Mouse (Mus musculus) kidney, adult 2 months (tissue): ENCODE measurements at regions not wholly inside any gene's neighbourhood (a gene's known extent, or its start where the extent isn't known, plus 50 kb on each side); places are given as distances from the start of the nearest gene placed in this dataset.
A peak's percentile ranks its signal among the peaks of the same experiment; 100 is the strongest.

Experiments
- DNase-seq: peaks from one replicate; pipeline ENCODE4 v3.0.0; 2021
- H3K27ac ChIP-seq: fragments of 200-500 bp; 2 replicates; pipeline ENCODE4 v1.5.1; 2012; ENCODE audit warnings: low read depth, low read length, control low read depth, inconsistent platforms; ENCODE audit not compliant: insufficient read depth
- H3K27me3 ChIP-seq: fragments of 200-500 bp; replicated peaks from 2 replicates; pipeline ENCODE4 v1.6.1; 2012; ENCODE audit warnings: mild to moderate bottlenecking, moderate library complexity, low read length, inconsistent platforms; ENCODE audit not compliant: control insufficient read depth, insufficient read depth
- H3K36me3 ChIP-seq: fragments of 200-500 bp; 2 replicates; pipeline ENCODE4 v1.6.1; 2012; ENCODE audit warnings: mild to moderate bottlenecking, moderate library complexity, low read length, inconsistent platforms; ENCODE audit not compliant: control insufficient read depth, insufficient read depth
- H3K4me1 ChIP-seq: fragments of 200-500 bp; 2 replicates; pipeline ENCODE4 v1.6.1; 2011; ENCODE audit warnings: low read length; ENCODE audit not compliant: control insufficient read depth, insufficient read depth
- H3K4me3 ChIP-seq: fragments of 200-500 bp; 2 replicates; pipeline ENCODE4 v1.5.1; 2011; ENCODE audit warnings: mild to moderate bottlenecking, low read depth, low read length, control low read depth; ENCODE audit not compliant: insufficient read depth
- CTCF ChIP-seq: fragments of 200-500 bp; conservative IDR thresholded peaks from 2 replicates; pipeline ENCODE4 v1.5.1; 2011; ENCODE audit warnings: low read depth, mild to moderate bottlenecking, control low read depth, low read length, moderate library complexity, mixed read lengths; ENCODE audit not compliant: insufficient read depth, insufficient read length
- POLR2A ChIP-seq: fragments of 200-500 bp; IDR thresholded peaks from one replicate; pipeline ENCODE4 v1.6.1; 2011; ENCODE audit warnings: low read depth, low read length, control low read depth
- WGBS: fragments of 180-500 bp; shearing (Covaris S2); methylation state at CpG from one replicate; pipeline ENCODE4 v1.1.7; 2018; 5-methylcytosine and 5-hydroxymethylcytosine counted together

DNA sequence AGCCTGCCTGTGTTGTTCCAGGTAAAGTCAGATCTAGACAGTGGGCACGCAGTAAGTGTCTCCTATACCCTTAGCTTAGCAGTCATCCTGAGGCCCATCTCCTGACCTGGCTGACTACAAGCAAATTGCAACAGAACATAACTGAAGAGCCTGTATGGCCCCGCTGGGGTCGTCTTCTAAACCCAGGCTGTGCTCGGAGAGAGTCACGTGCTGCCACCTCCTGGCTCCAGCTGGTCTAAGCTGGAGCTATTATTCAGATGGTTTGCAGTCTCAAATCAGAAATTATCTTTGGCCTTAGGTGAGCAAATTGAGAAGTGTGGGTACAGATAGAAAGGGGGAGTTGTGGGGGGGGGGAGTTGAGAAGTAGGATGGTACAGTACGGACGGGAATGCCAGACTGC, 115.5 kb upstream of the Ypel5 start:
- peak; percentile 14 for DNase-seq
- H3K27me3 ChIP-seq: no peaks in the 10 kb centered on the region
- WGBS: 41% methylated on average over 7 of the region's 7 CpGs
- no peaks in the 10 kb centered on the region for H3K4me1 ChIP-seq
- no peak overlapping the region for H3K27ac ChIP-seq
- peak; percentile 38 for TF ChIP-seq CTCF
- TF ChIP-seq POLR2A: no peak
- H3K4me3 ChIP-seq: no peak overlapping the region
- no peaks in the 10 kb centered on the region for H3K36me3 ChIP-seq

DNA sequence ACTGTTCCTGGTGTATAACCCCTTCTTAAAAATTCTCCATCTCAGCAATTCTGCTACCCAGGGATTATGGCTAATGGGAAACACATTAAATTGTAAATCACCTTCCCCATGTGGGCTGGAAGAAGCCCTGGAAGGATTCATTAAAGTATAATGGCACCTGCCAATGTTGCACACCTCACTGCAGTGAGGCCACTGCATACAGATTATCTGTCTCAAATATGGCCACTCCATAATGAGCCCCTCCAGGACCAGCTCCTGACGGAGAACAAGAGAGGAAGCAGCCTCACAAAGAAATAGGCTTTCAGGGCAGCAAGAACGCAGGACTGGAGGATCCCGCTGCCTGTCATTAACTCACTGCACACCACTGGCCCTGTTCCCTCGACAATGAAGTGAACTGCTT, 115.2 kb upstream of the Alk start:
- Histone ChIP-seq H3K4me3 (no peak overlapping the region), H3K4me1 (no peaks in the 10 kb centered on the region), H3K27ac (no peak overlapping the region), H3K27me3 (no peaks in the 10 kb centered on the region), H3K36me3 (no peaks in the 10 kb centered on the region)
- DNase-seq: no peak
- WGBS: 69% methylated on average over 4 of the region's 4 CpGs
- TF ChIP-seq POLR2A: no peak
- no peak for TF ChIP-seq CTCF

DNA sequence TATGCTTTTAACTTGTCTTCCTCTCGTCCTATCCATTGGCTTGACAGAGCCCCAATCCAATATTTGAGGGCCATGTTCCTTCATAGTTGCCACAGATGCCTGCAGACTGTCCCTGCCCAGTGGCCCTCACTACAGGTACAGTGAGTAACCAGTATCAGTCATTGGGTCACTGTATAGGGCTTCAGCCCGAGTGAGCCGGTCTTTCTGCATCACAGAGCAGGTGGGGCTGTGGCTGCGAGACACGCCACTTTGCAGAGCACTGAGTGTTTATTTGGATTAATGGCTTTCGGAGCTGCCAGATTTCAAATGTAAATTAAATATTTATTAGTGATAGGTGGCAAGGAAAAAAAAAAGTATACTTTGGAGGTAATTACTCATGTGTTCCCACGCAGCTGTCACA, 87.2 kb upstream of the Alk start:
- Histone ChIP-seq H3K27ac (no peak overlapping the region), H3K4me3 (no peak overlapping the region), H3K36me3 (no peaks in the 10 kb centered on the region), H3K27me3 (no peaks in the 10 kb centered on the region), H3K4me1 (peaks cover 9% of the 10 kb centered on the region; the same call in 1 of the 2 replicates)
- TF ChIP-seq CTCF (no peak), POLR2A (no peak)
- 72% methylated on average over 7 of the region's 7 CpGs for WGBS
- DNase-seq: no peak

DNA sequence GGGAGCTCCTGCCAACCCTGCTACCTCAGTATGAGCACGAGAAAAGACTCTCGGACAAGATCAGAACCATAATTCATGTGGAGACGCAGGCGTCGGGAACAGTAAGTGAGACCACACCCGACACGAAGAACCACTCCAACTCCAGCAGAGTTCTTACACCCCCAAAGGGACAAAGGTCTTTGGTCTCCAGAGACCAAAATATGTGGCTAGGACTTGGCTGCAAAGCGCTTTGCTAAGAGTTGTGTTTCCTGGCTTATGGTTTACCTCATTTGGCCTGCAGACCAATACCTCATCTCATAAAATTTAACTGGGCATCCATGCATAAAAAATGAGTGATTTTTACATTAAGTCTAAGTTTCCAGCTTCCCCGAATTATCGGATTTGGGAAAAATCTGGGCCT, 85.2 kb upstream of the Alk start:
- Histone ChIP-seq H3K4me1 (peaks cover 9% of the 10 kb centered on the region; the same call in 1 of the 2 replicates), H3K4me3 (no peak overlapping the region), H3K27me3 (no peaks in the 10 kb centered on the region), H3K27ac (peak overlapping the region; percentile 94), H3K36me3 (no peaks in the 10 kb centered on the region)
- peak; percentile 84 for DNase-seq
- no peak for TF ChIP-seq CTCF
- no peak for TF ChIP-seq POLR2A
- WGBS: 45% methylated on average over 10 of the region's 10 CpGs

DNA sequence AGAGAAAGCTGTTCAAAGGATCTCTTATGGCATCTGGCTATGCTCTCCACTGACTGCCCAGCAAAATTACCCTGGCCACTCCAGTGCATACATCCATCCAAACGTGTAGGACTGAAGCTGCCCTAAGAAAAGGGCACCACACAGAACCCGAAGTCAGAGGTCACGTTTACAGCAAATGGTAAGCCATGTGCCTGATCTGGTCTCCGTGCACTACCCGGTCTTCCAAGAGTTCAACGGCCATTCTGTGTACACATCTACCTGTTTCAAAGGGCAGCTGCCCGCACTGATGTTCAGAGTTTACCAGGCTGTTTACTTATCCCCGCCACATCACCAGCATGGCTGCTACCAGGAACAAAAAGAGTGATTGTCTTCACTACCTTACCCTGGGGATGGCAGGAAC, 84.4 kb upstream of the Alk start:
- H3K27me3 ChIP-seq: no peaks in the 10 kb centered on the region
- H3K4me1 ChIP-seq: peaks cover 9% of the 10 kb centered on the region; the same call in 1 of the 2 replicates
- 63% methylated on average over 8 of the region's 8 CpGs for WGBS
- TF ChIP-seq CTCF (no peak), POLR2A (no peak)
- peak overlapping the region; percentile 25; the same call in 1 of the 2 replicates for H3K27ac ChIP-seq
- H3K36me3 ChIP-seq: no peaks in the 10 kb centered on the region
- peak; percentile 78 for DNase-seq
- H3K4me3 ChIP-seq: no peak overlapping the region

DNA sequence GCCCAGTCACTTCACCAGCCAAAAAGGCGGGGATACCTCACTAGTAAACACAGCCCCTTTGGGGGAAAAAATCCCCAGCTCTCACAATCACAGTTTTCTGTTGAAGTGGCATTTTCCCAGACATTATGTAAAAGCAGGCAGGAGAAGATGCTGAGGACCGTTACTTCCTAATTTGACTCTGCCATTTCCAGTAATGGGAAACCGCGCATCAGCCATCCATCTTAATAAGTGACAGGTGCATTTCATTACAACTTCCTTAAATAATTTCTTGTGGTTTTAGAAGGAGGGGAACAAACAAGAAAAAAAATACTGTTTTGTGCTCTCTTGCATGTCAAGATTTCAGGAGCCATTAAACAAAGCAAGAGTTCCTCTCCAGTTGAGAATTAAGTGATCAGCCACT, 70.2 kb upstream of the Alk start:
- TF ChIP-seq CTCF: no peak
- no peak for TF ChIP-seq POLR2A
- no peak for DNase-seq
- H3K36me3 ChIP-seq: no peaks in the 10 kb centered on the region
- no peaks in the 10 kb centered on the region for H3K4me1 ChIP-seq
- no peak overlapping the region for H3K4me3 ChIP-seq
- H3K27ac ChIP-seq: no peak overlapping the region
- no peaks in the 10 kb centered on the region; the same call in 1 of the 2 replicates for H3K27me3 ChIP-seq
- WGBS: 58% methylated on average over 4 of the region's 4 CpGs

DNA sequence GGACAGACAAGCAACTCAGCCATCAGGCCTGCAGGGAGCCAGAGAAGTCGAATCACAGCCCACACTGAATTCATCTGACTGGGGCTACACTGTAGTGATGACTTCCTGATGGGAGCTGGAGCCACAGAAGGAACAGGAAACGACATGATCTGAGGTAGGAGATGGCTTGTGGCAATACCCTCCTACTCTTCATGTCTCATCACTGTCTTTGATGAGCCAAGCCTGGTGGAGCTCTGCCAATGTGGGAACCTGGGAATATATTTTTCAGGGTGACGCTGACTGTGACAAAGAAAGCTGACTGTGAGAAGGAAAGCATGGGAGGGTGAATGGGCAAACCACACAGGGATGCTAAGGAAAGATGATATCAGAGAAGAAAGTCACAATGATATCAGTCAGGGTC, 67.6 kb upstream of the Alk start:
- WGBS: 55% methylated on average over 3 of the region's 3 CpGs
- Histone ChIP-seq H3K4me3 (no peak overlapping the region), H3K27ac (no peak overlapping the region), H3K4me1 (peaks cover 2% of the 10 kb centered on the region; the same call in 1 of the 2 replicates), H3K36me3 (no peaks in the 10 kb centered on the region), H3K27me3 (no peaks in the 10 kb centered on the region; the same call in 1 of the 2 replicates)
- TF ChIP-seq POLR2A (no peak), CTCF (no peak)
- no peak for DNase-seq

DNA sequence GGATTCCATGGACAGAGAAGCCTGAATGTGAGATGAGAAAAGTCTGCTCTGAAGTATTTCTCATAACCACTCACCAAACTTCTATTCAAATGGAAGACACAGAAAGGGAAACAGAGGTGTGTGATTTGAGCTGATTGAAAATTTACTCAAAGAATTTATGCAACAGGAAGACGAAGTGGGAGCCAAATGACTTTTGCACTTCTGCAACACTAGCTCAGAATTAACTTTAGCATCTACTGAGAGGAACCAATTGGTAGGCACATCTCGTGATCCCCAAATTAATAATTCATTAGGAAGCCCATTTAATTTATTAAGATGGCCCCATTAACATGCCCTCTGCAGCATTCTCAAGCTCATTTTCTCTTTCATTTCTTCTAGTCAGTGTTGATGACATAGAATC, 62.5 kb upstream of the Alk start:
- 46% methylated on average over 2 of the region's 2 CpGs for WGBS
- no peak overlapping the region for H3K4me3 ChIP-seq
- peak overlapping the region; percentile 83 for H3K27ac ChIP-seq
- H3K27me3 ChIP-seq: no peaks in the 10 kb centered on the region
- H3K4me1 ChIP-seq: peaks cover 2% of the 10 kb centered on the region; the same call in 1 of the 2 replicates
- no peaks in the 10 kb centered on the region for H3K36me3 ChIP-seq
- TF ChIP-seq CTCF (no peak), POLR2A (no peak)
- peak; percentile 78 for DNase-seq
